Mouse (Mus musculus): ENCODE results near the gene Ndufs8. TPM values are rescaled to one million over a fixed set of nuclear protein-coding genes. Genes with fewer than 3 reads are reported as not detected.
A peak's percentile ranks its signal among the peaks of the same experiment; 100 is the strongest.
"Not testable (repeated sequence)": the region's sequence is repeated elsewhere in the genome, so short reads cannot be mapped to it uniquely, and the experiment has no call there.

The Ndufs8 gene
- total RNA-seq (2022) = 100 to 1,000 TPM; 114 to 145 (median 126) TPM

DNA sequence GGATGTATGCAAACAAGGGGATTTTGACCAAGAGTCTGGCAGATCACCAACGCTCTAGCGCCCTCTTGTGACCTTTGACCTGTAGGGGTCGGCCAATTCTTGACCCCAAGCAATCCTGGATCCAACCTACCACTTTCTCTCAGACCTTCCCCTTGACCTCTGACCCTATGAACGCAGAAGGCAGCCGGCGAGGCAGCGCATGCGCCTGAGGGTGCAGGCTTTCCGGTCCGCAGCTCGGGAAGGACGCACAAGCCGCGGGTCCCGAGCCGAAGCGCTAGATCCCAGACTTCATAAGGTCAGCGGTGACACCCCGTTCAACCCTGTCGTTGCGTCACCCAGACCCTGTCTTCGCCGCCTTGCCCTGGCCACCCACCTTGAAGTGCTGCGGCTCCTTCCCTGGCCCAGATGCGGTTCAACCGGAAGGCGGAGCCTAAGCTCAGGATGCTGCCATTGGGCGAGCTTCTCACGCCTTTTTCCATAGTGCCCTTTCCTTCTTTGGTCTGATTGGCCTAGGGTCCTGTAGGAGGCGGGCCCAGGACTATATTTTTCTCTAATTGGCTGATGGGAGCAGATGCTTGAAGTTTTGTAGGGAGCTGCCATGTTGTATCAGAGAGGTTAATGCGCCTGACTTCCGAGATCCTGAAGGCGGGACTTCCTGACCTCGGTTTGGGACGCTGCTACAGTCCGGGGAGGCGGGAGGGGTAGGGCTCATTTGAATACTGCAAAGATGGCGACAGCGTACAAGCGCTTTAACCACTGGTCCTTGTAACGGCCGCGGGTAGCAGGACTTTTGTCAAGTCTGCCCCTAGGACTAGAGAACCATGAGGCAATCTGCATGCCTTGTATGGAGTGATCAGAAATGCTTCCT is at the start of gene Ndufs8:
Ndufs8 (minus strand) TSS at position 438 of the 868 bp plus-strand sequence.
- DNase-seq (ENCODE audit: low spot score in 2 of 2) = peak; percentile 94 to 98

DNA sequence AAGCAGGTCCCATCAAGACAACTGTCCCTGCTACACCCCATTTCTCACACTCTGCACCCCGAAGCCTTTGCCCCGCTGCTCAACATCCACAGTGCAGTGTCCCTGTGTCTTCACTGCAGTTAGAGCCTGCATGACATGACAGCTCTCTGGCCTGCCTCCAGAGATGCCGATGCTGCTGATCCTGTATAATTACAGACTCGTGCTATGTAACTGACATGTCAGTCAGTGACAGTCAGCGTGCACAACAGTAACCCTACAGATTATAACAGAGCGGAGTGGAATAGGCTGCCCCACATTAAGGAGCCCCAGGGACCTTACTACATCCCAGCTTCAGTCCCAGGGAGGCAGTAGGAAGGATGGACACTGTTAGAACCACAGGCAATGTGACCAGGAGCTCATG is 49.2 kb upstream of the Ndufs8 start:
- not testable (repeated sequence) for DNase-seq (ENCODE audit: low spot score in 2 of 2)

DNA sequence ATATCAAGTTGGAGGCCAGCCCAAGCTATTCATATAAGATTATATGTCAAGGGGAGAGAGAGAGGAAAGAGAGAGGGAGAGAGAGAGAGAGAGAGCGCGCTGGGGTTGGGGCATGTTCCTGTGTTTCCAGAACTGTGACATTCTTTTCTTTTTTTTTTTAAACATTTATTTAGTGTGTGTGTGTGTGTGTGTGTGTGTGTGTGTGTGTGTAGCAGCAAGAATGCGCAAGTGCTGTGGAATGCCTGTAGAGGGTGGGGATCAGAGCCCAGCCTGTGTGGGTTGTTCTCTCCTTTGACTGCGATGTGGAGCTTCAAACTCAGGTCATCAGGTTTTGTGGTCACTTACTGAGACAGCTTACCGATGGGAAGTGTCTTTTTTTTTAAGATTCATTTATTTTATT is 47.6 kb upstream of the Ndufs8 start:
- DNase-seq (ENCODE audit: low spot score in 2 of 2) = no peak

DNA sequence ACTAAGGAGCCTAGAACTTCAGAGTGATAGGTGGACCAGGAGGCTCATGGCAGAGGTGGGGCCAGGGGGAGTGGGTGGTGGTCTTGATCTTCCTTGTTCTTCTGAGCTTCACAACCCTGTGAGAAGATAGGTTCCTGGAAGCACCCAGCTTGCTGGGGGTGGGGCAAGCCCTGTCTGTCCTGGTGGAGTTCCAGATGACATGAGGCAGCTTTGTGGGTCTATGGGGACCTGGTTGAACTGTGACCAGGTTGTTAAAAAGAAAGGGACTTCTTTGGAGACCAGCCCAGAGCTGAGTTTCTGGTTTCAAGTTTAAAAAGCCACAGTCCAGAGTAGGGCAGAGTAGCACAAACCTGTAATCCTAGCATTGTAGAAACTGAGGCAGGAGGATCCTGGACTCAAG is 46.5 kb upstream of the Ndufs8 start:
- no peak for DNase-seq (ENCODE audit: low spot score in 2 of 2)

DNA sequence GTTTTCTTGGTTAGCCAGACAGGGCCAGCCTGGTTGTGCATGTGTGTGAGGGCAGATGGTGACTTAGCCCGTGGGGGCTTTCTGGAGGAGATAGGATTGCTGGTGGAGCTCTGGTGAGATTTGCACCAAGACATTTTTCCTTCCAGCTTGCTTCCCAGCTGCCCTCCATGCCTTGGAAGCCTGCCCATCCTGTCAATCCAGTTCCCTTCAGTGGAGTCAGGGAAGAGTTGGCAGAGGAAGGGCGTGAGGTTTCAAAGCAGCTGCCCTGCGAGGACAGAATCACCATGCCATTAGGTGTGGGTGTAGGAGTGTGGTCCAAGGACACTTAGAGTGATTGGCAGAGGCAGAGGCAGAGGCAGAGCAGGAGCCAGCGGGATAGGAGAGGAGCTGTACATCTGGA is 45.9 kb upstream of the Ndufs8 start, which contains the start of gene Aldh3b3:
Aldh3b3 (plus strand) TSS at position 176 of the 400 bp plus-strand sequence.
- DNase-seq (ENCODE audit: low spot score in 2 of 2) = no peak

DNA sequence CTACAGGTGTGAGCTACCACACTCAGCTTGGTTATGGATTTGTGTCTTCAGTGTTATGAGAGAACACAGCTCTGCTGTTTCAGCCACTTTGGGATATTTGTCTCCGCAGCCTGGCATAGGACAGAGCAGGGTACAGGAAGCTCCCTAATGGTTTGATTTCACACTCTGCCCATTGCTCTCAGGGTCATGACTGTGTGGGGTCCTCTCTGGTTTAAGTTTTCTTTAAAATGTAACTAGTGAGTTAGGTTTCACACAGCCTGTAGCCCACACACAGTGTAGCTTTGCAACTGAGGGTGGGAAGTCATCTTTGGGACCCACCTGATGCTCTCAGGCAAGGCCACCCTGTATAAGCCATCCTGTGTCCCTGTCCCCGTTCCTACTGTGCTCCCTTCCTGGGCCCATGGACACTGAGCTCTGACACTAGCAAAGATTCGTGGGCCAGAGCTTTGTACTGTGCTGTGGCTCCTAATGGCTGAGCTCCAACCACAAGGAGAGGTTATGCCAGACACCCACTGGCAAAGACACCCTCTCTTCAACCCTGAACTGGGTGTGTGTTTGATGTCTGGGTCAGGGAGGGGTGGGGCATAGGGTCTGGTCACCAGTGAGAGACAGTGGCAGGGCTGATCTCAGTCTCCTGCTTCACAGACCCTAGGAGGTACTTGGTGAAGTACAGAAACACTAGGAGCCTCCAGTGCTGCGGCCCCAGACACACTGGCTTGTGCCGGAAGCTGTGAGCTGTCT is 44.9 kb upstream of the Ndufs8 start:
- not testable (repeated sequence) for DNase-seq (ENCODE audit: low spot score in 2 of 2)

DNA sequence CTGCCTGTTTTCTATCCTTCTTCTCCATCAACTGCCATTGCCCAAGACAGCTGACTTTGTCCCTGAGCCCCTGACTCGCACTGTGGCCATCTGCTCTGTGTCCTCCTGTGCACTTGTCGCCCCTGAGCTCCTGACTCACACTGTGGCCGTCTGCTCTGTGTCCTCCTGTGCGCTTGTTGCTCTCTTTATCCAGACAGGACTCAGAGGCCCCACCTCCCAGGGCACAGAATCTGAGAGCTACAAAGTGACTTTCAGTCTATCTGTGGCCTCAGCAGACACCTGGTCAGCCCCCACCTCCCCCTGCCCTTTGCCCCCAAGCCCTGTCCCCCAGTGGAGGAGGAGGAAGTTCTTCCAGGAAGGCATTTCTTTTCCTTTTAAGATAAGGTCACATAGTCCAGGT is 43.2 kb upstream of the Ndufs8 start:
- no peak for DNase-seq (ENCODE audit: low spot score in 2 of 2)

DNA sequence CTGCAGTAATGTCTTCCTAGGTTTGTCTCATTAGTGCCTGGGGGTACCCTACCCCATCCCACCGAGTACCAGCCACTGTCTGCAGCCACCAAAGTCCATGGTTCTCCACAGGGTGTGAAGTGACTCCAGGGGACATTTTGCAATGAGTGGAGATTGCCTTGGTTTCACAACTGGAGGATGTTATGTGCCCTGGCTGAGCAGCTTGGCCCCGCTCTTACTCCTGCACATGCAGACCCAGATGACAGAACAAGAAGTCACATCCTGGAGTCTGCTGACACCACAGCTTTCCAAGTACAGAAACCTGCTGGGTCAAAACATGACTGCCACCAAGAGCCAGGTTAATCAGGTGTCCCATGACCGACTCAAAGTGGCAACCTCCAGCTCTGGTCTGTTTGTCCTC is 42.5 kb upstream of the Ndufs8 start:
- DNase-seq (ENCODE audit: low spot score in 2 of 2) = no peak

DNA sequence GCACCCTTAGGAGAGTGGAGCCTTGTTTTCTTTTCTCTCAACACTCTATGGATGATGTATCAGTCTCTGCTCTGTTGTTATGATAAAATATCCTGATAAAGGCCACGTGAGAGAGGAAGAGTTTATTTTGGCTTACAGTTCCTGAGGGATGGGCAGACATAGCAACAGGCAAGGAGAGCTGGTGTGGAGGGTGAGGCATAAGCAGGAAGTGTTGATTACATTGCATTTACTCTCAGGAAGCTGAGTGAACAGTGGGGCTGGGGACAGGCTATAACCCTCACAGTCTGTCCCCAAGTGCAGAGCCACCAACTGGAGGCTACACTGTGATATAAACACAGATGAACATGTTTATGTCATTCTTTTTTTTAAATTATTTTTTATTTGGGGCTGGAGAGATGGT is 39.5 kb upstream of the Ndufs8 start:
- no peak for DNase-seq (ENCODE audit: low spot score in 2 of 2)

DNA sequence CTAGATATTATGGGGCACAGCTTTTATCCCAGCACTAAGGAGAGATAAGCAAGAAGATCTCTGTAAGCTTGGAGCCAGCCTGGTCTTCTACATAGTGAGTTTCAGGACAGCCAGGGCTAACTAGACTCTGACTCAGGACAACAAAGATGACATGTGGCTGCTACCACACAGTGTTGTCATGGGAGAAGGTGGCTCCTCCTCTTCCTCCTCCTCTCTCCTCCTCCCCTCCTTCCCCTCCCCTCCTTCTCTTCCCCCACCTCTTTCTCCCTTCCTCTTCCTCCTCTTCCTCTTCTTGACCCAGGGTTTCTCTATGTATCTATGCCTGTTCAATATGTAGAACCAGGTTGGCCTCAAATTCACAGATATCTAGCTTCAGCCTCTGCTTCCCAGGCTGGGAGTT is 38.9 kb upstream of the Ndufs8 start:
- DNase-seq (ENCODE audit: low spot score in 2 of 2) = no peak

DNA sequence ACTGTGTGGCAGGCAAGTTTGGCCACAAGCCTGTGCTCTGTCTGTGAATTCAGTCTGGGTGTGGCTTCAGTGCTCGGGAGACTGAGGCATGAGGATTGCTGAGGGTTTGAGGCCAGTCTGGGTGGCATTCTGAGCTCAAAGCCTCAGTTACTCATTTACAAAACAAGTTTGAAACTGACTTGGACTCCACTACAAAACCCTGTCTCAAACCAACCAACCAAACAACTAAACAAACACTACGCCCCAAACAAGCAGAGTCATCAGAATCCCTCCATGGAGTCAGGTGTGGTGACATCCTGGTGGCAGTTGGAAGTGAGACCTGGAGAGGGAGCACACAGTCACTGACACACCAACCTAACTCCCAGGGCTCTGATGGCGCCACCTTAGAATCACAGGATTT is 37.8 kb upstream of the Ndufs8 start:
- DNase-seq (ENCODE audit: low spot score in 2 of 2) = no peak

DNA sequence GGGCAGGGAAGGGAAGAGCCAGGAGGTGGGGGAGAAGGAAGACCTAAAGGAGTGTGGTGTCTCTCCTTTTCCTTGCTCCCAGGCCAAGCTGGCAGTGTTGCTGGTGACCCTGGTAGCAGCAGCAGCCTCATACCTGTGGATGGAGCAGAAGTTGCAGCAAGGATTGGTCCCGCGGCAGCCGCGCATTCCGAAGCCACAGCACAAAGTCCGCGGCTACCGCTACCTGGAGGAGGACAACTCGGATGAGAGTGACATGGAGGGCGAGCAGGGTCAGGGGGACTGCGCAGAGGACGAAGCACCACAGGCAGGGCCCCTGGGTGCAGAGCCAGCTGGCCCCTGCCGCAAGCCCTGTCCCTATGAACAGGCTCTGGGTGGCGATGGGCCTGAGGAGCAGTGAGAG is 36.0 kb upstream of the Ndufs8 start:
- no peak for DNase-seq (ENCODE audit: low spot score in 2 of 2)

DNA sequence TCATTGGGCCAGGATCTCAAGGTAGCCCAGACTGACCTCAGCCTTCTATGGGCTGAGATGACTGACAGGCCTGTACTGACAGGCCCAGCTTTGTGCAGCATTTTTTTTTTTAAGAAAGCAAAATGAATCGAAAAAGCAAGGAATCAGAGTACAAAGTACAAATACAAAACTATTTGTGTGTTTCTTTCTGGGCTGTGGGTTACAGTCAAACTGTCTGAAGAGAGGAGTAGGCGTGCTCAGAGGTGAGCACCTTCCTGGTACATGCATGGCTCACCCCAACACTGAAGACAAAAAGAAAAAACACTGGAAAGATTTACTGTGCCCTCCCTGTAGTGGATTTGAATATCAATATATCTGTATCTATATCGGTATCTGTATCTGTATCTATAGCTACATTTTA is 35.2 kb upstream of the Ndufs8 start:
- DNase-seq (ENCODE audit: low spot score in 2 of 2) = no peak

DNA sequence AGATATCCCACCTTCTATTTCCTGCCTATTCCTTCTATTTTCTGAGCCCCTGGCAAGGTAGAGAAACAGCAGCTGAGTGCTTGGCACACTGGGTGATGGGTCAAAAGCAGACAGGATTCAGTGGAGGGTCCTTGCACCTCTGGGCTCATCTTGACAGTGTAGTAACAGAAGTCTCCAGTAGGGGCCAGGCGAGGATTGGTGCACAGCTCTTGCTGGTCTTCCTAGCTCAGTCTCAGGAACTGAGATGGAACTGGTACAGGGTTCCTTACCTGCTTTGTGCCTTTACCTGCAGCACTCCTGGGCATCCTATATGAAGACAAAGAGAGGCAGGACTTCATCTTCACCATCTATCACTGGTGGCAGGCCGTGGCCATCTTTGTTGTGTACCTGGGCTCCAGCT is 34.1 kb upstream of the Ndufs8 start:
- peak in 1 of 2 experiments; percentile 66 for DNase-seq (ENCODE audit: low spot score in 2 of 2)

DNA sequence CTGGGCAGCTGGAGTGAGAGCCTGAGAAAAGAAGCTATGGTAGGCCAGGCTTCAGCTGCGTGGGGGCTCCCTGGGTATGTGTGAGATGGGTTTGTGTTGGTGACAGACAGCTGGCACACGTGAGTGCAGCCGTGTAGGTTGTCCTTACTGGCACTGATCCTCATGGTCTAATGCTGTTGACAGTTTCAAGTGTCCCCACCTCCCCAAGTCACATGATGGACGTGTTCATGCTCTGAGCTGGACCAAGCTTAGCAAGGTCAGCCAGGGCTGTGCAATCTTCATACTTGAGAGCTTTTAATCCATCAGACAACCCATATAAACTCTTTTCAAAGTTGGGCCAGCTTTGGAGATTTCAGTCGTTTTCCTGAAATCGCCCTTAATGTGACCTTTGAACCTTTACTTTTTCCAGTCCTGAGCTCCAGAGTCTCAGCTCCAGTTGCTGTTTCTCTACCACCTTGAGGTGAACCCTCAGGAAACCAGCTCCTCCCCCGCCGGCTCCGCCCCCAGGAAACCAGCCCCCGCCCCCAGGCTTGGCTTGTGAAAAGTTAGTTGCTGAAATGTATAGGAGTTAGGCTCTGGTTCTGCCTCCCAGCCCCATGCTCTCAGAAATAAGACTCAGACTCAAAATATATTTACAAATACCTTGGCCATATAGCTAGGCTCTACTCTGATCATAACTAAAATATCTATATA is 33.4 kb upstream of the Ndufs8 start:
- no peak for DNase-seq (ENCODE audit: low spot score in 2 of 2)

DNA sequence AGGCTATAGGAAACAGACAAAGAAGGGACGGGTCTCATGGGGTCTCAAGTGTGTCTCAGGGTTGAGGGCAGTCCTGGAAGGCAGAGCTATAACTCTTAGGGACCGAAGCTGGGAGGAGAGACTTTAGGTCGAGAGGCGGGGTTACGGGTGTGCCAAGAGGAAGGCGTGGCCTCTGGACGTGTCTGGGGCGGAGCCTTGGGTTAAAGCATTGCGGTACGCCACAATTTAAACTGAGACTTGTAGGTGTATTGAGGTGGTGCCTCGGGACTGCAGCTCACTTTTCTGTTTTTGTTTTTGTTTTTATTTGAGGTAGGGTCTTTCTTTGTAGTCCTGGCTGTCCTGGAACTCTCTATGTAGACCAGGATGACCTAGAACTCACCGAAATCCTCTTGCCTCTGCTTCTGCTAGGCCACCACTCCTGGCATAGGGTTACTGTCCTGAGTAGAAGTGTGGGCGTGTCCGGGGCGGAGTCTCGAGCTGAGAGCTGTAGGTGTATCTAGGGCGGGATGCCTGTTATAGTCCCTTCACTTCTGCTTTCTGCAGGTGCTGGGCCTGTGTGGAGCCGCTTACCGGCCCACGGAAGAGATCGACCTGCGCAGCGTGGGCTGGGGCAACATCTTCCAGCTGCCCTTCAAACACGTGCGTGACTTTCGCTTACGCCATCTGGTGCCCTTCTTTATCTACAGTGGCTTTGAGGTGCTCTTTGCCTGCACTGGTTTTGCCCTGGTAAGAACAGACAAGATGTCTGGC is 30.6 kb upstream of the Ndufs8 start:
- DNase-seq (ENCODE audit: low spot score in 2 of 2) = no peak

DNA sequence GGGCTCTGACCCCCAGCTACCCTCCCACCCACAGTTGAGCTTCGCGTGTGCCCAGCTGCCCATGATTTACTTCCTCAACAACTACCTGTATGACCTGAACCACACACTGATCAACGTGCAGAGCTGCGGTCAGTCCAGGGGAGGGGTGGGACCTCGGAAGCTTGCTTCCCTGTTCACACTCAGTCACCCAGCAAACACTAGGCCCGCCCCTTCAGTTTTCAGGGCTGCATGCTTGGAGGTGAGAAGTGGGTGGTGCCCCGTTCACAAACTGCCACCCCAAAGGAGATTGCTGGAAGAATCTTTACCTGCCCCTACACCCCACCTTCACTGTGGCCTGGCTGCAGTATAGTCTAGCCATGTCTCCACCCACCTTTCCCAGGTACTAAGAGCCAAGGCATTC is 29.7 kb upstream of the Ndufs8 start:
- no peak for DNase-seq (ENCODE audit: low spot score in 2 of 2)

DNA sequence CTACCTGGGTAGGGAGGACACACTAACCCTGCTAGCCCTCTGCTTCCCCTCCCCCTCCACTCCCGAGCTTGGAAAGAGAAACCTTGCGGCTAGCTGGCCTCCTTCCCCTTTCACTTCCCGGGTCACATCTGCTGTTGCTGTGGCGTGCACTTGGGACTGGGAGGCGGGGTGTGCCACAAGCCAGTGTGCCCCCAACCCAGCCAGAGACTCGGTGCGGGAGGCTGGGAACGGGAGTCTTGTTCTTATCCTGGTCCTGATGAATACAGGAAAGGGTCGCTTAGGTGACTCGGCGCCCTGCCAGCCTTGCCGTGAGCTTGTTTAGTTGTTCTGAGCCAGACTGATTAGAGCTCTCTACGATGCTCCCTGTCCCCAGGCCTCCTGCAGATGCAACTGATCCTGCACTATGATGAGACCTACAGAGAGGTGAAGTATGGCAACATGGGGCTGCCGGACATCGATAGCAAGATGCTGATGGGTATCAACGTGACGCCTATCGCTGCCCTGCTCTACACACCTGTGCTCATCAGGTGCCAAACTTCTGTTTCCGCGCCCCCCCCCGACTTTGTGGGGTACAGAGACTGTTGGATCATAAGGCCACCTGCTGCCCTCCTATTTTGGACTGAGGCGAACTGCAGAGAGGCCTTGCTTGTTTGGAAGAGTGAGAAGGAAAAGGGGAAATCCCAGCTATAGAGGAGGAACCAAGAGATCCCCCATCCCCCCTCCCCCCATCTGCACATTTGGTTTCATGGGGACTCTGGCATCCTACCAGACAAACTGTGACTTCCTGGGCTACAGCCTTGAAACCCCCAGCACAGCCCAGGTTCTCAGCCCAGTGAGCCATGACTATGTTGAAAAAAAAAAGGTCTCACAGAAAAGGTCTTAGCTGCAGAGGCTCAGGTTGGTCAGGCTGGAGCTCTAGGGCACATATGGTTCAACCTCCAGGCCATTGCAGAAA is 23.6 kb upstream of the Ndufs8 start:
- DNase-seq (ENCODE audit: low spot score in 2 of 2) = no peak

DNA sequence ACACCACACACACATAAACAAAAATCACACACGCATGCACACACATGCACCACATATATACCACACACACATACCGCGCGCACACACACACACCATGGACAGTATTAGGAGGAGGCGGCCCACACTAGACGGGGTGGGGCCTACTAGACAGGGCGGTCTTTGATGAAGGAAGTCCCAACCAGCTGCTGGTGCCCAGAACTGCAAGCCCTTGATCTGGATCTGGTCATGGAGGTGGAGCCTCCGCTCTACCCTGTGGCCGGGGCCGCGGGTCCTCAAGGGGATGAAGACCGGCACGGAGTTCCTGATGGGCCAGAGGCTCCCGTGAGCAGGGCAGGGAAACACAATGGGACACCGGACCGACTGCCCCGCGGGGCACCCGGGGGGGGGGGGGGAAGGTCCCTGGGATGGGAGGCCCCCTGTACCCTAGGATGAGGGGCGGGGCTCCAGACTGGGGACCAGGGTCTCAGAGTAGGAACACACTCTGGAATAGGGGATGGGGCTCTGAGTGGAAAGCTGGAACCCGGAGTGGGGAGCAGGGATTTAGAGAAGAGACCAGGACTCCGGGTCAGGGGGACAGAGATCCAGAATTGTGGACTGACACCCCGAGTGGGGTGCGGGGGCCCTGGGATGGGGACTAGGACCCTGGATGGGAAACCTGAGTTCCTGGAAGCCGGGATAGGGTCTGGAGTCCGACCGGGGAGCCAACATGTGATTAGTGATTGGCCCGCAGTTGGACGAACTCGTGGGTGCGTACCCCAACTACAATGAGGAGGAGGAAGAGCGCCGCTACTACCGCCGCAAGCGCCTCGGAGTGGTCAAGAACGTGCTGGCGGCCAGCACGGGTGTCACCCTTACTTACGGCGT is 22.7 kb upstream of the Ndufs8 start, which contains the start of gene Unc93b1:
Unc93b1 (plus strand) TSS at position 155 of the 864 bp plus-strand sequence.
- DNase-seq (ENCODE audit: low spot score in 2 of 2) = no peak
